Mouse (Mus musculus) macrophage (primary cell): ENCODE data around the gene Erg. TPM values are rescaled to one million over a fixed set of nuclear protein-coding genes. Genes with fewer than 3 reads are reported as not detected.

ENCODE experiments used
- H3K27ac ChIP-seq: fragments of 350-480 bp; formaldehyde crosslinking; 2 replicates; pipeline ENCODE4 v1.9.0; 2021
- H3K36me3 ChIP-seq: fragments of 350-480 bp; formaldehyde crosslinking; 2 replicates; pipeline ENCODE4 v1.9.0; 2021; ENCODE audit errors: inconsistent target
- H3K4me3 ChIP-seq: fragments of 350-480 bp; formaldehyde crosslinking; 2 replicates; pipeline ENCODE4 v1.9.0; 2021; ENCODE audit errors: inconsistent target
- H3K79me2 ChIP-seq: fragments of 350-480 bp; formaldehyde crosslinking; 2 replicates; pipeline ENCODE4 v1.9.0; 2021; ENCODE audit errors: inconsistent target
- WGBS: methylation state at CpG from one replicate; pipeline ENCODE4 v1.1.7; 2026; ENCODE audit warnings: inconsistent platforms; ENCODE audit not compliant: missing documents; 5-methylcytosine and 5-hydroxymethylcytosine counted together
- polyA plus RNA-seq: library from polyadenylated mRNA; stranded (reverse); fragments of 250-400 nt; gene quantifications from 3 replicates; pipeline ENCODE4 v1.2.4, GENCODE M21; 2018; ENCODE audit warnings: inconsistent platforms

Gene Erg
- polyA plus RNA-seq, 1 experiment from 2014 or later: 0.26 TPM

DNA sequence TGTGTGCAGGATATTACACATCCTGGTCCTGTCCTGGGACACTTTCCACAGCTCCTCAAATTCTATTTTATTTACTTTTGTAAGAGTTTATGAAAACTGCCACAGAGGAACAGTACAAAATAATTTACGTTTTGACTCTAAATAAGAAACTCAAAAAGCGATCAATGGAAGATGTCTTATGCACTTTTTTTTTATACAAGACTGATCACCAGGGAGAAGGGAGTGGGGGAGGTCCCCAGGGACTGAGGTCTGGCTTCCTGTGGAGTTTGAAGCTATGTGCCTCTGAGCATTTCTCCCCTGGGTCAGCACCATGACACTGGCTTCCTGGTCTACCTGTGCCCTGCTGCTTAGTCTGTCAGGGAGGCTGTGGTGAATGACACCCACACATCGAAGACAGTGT lies 156.5 kb downstream of the Erg start:
- 82% methylated on average over 3 of the region's 3 CpGs for WGBS
- H3K79me2 ChIP-seq: no peaks in the 10 kb centered on the region
- H3K4me3 ChIP-seq: no peak overlapping the region
- no peak overlapping the region for H3K27ac ChIP-seq
- no peaks in the 10 kb centered on the region for H3K36me3 ChIP-seq

DNA sequence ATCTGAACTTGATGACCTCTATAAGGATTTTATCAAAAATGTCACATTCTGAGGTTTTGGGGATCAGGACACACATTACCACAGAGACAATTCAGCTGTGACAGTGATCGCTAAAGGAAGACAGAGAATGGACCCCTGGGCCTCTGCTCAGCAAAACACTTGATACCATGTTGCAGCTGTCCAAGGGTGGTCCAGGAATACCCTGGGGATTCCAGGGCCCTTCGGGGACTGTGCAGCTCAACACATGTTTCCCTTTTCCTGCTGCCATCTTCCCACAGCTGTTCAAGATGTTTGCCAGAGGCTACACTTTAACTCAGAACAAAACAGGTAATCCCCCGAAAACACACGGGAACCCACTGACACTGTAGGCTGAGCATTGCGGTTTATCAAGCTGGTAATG lies 158.2 kb downstream of the Erg start:
- H3K79me2 ChIP-seq: no peaks in the 10 kb centered on the region
- no peak overlapping the region for H3K27ac ChIP-seq
- WGBS: 78% methylated on average over 5 of the region's 5 CpGs

DNA sequence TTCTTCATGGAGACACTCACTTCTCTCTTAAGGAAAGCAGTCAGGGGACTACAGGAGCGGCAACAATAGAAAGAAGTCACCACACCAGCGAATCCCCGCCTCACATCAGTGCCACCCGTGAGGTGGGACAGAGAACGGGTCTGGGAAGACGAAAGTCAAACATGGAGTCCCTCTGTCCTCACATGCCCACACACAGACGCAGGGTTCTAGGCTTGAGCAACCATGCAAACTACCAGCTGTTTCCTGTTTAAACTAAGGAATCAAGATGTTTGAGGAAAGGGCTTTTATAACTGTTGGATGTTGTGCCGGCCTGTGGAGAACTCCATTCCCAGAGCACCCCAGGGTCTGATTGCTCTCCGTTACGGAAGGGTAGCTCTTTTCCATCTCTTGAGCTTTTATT lies 158.9 kb downstream of the Erg start:
- Histone ChIP-seq H3K36me3 (no peaks in the 10 kb centered on the region), H3K4me3 (no peak overlapping the region), H3K27ac (no peak overlapping the region), H3K79me2 (no peaks in the 10 kb centered on the region)
- 68% methylated on average over 10 of the region's 10 CpGs for WGBS

More for the DNA sequence above, 158.2 kb downstream of the Erg start:
- Histone ChIP-seq H3K4me3 (no peak overlapping the region), H3K36me3 (no peaks in the 10 kb centered on the region)

DNA sequence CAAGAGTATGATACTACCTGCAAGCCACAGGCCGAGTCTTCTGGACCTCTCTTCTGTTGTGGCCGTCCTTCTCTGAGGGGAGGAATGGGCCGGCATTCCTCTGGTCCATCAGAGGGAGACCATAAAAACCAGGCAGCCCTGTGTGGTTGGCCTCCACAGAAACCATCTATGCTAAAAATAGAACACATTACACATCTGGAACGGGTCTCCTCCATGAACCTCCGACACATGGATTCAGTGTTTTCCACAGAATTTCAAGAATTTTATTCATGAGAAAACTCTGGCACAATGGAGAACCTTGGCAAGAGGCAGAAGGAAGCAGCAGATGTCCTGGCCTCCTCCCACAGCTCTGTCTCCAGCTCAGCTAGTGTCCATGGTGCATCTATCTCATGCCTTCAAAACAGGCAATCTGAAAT lies 163.7 kb downstream of the Erg start:
- H3K27ac ChIP-seq: no peak overlapping the region
- H3K79me2 ChIP-seq: no peaks in the 10 kb centered on the region
- H3K36me3 ChIP-seq: no peaks in the 10 kb centered on the region
- H3K4me3 ChIP-seq: no peak overlapping the region
- WGBS: 78% methylated on average over 5 of the region's 5 CpGs

DNA sequence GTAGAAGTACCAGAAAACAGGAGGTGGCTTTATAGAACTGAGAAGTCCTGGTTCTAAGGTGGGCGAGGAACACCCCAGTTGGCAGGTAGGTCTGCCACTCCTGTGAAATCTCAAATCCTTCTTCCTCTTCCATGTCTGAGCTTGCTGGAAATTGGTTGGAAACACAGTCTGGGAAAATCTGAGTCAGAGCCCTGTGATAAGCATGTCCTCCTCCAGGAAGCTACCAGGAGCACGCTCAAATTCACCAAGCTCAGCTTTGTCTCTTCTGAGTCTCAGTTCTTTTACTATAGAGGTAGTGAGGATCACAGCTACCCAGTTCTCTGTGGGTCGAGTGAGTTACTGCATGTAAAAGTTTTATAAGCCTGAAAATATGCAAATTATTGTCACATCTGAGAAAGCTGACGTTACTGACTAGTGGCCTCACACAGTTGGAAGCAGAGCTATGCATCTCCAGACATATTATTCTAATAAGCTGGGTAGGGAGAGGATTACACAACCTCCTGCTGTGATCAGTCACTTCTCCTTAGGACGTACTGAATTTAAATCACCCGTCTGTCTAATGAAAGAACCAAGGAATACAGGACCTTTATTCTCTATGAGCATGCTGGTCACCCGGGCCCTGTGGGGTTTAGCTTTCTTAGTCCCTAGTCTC lies 165.0 kb downstream of the Erg start:
- Histone ChIP-seq H3K36me3 (no peaks in the 10 kb centered on the region), H3K79me2 (no peaks in the 10 kb centered on the region), H3K27ac (no peak overlapping the region), H3K4me3 (no peak overlapping the region)
- WGBS: 36% methylated on average over 7 of the region's 7 CpGs

DNA sequence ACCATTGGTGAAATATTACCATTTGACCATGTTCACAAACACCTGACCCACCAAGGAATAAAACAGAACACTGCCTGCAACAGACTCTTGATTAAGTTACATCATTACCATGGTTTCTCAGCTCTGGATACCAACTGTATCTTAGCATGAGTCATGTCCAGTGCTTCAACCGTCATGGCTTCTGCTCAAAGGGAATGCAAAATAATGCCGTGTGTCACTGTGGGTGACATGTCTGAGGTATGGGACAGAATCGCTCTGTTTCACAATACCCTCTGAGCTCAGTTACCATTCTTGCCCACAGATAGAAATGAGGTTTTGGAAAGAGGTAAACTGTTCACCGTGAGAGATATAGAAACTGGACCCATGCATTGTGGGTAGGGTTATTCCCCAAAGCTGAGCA lies 170.5 kb downstream of the Erg start:
- H3K79me2 ChIP-seq: no peaks in the 10 kb centered on the region
- no peak overlapping the region for H3K27ac ChIP-seq
- H3K4me3 ChIP-seq: no peak overlapping the region
- no peaks in the 10 kb centered on the region for H3K36me3 ChIP-seq
- WGBS: 2% methylated on average over 4 of the region's 4 CpGs

DNA sequence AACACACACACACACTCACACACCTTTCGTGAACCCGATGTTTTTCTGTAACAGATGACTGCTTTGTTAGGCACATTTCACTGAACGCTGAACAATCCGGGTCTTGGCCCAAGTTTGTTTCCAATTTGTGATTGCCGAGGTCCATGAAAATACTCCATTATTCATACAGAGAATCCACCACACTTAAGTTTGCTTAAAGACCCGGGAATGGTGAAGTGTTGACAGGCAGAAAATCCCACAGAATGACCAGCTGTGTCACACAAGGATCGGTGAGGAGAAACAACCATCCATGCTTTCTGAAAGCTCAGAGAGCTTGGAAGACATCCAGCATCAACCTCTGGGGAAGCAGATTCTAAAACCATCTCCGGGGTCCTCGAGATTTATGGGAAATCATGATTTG lies 171.0 kb downstream of the Erg start:
- H3K27ac ChIP-seq: no peak overlapping the region

DNA sequence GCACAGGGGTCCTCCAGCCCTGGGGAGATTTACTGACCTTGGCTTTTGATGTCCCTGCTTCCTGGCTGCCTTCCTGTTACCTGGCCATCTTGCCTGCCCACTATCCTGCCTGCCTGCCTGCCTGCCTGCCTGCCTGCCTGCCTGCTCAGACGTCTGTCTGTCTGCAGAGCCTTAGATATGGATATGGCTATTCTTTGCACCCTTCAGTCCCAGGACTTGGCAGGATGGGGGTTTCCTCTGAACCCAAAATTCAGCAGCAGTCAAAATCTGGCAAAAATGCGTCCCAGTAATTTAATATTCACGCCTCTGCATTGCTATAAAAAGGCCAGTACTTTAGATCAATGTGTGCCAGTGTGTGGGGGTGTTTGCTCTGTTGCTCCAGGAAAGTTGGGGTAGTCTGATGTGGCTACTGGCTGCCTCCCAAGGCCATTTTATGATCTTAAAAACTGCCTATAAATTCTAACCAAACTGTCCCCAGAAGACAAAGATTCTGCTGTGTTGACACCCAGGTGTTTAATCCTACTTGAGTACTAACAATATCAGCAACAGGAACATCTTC lies 172.9 kb downstream of the Erg start:
- no peaks in the 10 kb centered on the region for H3K36me3 ChIP-seq
- no peaks in the 10 kb centered on the region for H3K79me2 ChIP-seq
- WGBS: 73% methylated on average over 3 of the region's 3 CpGs
- H3K27ac ChIP-seq: no peak overlapping the region
- no peak overlapping the region for H3K4me3 ChIP-seq

More for the DNA sequence above, 171.0 kb downstream of the Erg start:
- 82% methylated on average over 9 of the region's 9 CpGs for WGBS
- Histone ChIP-seq H3K36me3 (no peaks in the 10 kb centered on the region), H3K79me2 (no peaks in the 10 kb centered on the region), H3K4me3 (no peak overlapping the region)

DNA sequence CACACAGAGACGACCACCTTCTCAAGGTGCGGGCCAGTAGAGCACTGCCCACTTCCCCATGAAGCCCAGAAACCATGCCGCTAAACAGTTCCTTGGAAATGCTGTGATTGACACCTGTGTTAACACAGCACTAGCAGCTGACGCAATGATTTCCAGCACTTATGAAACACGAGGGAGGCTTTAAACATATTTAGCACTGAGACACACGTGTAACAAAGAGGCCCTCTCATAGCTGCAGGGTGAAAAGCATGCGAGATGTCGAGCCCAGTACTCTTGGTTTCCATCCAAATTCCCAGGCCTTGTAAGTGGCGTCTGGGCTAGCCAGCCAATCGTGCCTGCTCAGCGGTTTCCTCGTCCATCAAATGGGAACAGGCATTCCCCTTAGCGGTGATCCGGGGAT lies 178.3 kb downstream of the Erg start:
- no peak overlapping the region for H3K4me3 ChIP-seq
- 67% methylated on average over 14 of the region's 14 CpGs for WGBS
- no peaks in the 10 kb centered on the region for H3K79me2 ChIP-seq
- H3K36me3 ChIP-seq: no peaks in the 10 kb centered on the region
- H3K27ac ChIP-seq: no peak overlapping the region

DNA sequence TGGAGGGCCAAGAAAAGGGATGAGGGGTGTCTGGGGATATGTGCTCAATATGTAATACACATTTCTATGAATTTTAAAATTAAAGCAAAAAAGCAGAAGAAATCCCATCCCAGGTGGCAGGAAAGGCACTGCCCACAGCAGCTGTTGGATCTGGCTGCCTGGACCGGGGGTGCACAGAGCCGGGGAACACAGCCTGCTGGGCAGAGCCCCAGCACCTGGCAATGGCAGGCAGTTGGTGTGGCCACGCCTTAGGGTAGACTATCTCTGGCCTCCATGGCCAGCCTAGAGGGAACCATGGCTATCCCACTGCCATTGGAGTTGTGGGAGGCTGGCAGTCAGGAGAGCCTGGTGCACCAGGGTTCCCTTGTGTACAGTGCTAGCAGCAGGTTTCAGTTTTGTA lies 180.9 kb downstream of the Erg start:
- H3K36me3 ChIP-seq: no peaks in the 10 kb centered on the region
- H3K27ac ChIP-seq: no peak overlapping the region
- 62% methylated on average over 3 of the region's 3 CpGs for WGBS
- H3K79me2 ChIP-seq: no peaks in the 10 kb centered on the region
- H3K4me3 ChIP-seq: no peak overlapping the region

DNA sequence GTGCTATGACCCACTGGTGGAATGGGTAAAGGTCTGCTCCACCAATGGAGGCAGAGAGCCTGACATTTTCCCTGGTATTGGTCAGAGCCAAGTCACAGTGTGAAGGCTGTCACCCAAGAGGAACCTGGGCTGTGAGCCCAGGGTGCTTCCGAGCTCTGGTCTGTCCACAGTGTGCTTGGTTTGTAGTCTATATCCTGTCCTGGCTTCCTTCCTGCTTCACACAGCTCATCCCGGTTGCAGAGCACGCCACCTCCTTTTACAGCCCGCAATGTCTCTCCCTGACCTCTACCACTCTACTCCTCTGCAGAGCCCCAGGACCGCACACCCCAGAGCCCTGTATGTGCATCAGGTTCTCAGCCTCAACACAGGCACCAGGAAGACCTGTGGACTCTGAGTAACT lies 182.9 kb downstream of the Erg start:
- Histone ChIP-seq H3K79me2 (no peaks in the 10 kb centered on the region), H3K4me3 (no peak overlapping the region), H3K27ac (no peak overlapping the region), H3K36me3 (no peaks in the 10 kb centered on the region)
- 30% methylated on average over 5 of the region's 5 CpGs for WGBS

DNA sequence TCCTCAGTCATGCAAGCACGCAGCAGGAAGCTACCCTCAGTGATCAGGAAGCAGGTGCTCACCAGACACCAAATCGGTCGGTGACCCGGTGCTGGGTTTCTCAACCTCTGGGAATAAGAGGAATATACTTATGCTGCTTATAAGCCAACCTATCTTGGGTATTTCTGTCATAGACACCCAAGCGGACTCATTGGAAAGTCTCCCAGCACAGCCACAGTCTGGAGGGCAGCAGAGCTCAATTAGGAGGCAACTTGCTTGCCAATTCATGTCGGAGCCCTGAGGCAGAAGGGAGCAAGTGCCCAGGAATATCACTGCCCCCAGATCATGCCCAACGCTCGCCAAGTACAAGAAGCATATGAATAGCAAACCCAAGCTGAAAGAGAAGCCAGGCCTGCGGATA lies 184.5 kb downstream of the Erg start:
- H3K4me3 ChIP-seq: no peak overlapping the region
- WGBS: 61% methylated on average over 9 of the region's 9 CpGs
- H3K36me3 ChIP-seq: no peaks in the 10 kb centered on the region
- no peaks in the 10 kb centered on the region for H3K79me2 ChIP-seq
- H3K27ac ChIP-seq: no peak overlapping the region

DNA sequence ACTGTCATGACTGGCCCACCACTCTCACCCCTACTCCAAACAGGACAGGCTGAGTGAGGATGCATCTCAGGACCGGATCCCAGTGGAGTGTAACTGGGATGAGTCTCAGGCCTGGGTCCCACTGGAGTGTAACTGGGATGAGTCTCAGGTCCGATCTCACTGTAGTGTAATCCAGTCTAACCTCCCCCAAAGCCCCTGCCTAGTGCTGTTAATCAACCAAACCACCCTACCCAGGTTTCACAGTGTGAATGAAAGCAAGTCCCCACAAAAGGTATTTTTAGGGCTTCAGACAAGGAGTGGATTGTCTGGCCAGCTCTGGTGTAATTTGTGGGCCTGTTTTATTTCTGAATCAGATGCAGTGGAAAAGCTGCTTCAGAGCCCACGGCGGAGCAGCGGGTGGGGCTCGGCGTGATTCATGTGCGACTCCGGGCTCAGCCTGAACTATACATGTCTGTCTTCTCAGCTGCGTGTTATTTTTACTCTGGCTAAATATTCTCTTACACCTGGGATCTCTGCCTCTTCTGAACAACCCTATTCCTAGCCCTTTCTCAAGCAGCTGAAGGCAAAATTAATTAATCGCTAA lies 187.5 kb downstream of the Erg start:
- Histone ChIP-seq H3K79me2 (no peaks in the 10 kb centered on the region), H3K27ac (no peak overlapping the region), H3K36me3 (no peaks in the 10 kb centered on the region), H3K4me3 (no peak overlapping the region)
- 90% methylated on average over 11 of the region's 11 CpGs for whole genome bisulfite sequencing

DNA sequence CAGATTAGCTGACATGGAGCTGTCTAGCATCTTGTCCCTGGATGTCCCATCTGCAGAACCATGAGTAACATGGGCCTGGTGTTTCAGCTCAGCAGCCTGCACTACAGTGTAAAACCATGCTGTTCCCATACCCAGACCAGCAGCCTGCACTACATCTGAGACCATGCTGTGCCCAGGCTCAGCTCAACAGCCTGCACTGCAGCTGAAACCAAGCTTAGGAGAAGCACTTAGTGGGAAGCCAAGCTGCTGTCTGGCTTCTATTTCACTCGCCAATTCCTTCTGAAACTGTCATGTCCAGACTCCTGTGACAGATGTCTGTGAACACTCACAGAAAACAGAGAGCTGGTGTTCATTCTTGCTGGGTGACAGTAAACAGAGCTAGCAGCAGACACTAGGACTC lies 195.6 kb downstream of the Erg start:
- WGBS: 75% methylated on average over 1 of the region's 1 CpGs
- no peaks in the 10 kb centered on the region for H3K36me3 ChIP-seq
- no peak overlapping the region for H3K4me3 ChIP-seq
- H3K27ac ChIP-seq: no peak overlapping the region
- no peaks in the 10 kb centered on the region for H3K79me2 ChIP-seq

DNA sequence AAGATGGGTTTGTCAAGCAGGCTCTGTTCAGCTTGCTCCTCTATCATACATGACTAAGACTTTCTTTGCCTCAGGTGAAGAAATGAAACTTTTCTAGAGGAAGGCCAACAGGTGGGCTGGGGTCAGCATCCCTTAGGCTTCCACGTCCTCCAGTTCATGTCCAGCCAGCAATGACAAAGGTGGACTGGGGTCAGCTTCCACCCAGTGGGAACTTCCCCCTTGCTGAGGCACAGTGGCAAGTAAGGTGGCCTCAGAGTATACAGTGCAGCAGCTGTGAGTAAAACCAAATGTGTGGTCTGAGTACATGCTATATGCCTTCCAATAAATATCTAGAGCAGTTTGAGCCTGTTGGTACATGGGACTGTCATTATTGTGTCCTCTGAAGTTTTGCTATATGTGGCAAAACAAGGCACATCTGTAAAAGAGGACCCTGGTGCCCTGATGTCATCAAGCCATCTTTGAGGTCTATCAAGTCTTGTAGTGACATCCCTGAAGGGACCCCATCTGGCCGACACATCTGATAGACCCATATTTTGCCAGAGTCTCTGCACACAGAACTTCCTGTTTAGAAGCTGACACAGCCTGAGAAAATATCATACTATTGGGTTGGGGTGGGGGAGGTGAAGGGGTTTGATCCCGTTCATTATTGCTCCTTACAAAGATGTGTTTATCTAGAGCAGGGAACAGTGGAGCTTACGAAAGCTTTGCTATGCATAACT lies 197.4 kb downstream of the Erg start:
- 68% methylated on average over 4 of the region's 4 CpGs for WGBS
- H3K4me3 ChIP-seq: no peak overlapping the region

More for the DNA sequence above, 197.4 kb downstream of the Erg start:
- Histone ChIP-seq H3K27ac (no peak overlapping the region), H3K79me2 (no peaks in the 10 kb centered on the region), H3K36me3 (no peaks in the 10 kb centered on the region)
